Mouse (Mus musculus) C2C12 (cell line): ENCODE measurements around the gene Psme2.

Experiments used
- CTCF ChIP-seq: IDR thresholded peaks from one replicate; pipeline ENCODE4 v1.5.1; 2011; ENCODE audit not compliant: control insufficient read depth, insufficient read depth, insufficient read length
- USF1 ChIP-seq: IDR thresholded peaks from one replicate; pipeline ENCODE4 v1.6.1; 2011; ENCODE audit warnings: low read depth, mild to moderate bottlenecking, control low read depth, moderate library complexity

DNA sequence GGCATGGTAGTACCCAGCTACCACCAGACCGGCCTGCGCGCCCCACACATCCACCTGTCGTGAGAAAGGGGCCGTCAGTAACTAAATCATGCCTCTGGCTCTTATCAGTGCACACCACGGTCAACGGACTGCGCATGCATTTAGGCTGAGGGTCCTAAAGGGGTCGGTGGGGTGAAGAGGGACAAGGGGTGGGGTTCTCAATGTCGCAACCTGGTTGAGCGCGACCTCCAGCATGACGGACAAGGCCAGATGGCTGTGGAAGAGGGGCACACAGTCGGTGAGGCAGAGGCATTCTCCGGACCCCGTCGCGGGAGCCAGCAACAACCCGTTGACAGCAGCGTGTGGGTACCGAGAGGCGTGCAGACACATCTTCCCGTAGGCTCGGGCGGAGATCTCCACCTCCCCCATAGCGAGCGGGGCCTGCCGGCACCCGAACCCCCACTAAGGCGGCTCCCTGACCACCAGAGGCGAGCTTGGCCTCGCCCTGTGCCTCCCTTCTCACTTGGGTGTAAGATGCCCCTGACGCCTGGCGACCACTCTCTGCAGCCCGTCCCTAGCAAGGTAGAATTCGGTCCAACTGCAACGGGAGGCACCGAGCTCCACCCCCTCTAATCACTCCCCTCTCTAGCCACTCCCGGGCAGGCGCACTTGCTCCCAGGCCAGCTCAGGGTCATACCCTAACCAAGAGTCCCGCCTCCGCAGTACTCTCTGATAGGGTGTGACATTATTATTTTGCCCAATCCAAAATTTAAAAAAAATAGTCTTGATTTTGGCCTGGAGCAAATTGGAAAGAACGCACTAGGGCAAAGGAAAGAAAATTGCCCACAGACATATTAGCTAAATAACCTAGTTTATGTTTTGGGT lies 6.0 kb downstream of the Psme2 start, which contains the start of gene Emc9:
- TF ChIP-seq CTCF = no peak
- TF ChIP-seq USF1 = no peak
